Mouse (Mus musculus) heart, adult 18-20 months (tissue): ENCODE results near the gene Top3b. TPM values are rescaled to one million over a fixed set of nuclear protein-coding genes. Genes with fewer than 3 reads are reported as not detected.
"Not testable (repeated sequence)": the region's sequence is repeated elsewhere in the genome, so short reads cannot be mapped to it uniquely, and the experiment has no call there.

ENCODE experiments used
- DNase-seq, 2 experiments: peaks; one replicate each; pipeline ENCODE4 v3.0.0; 2021 to 2022; ENCODE audit warnings: mixed read lengths in 1 of 2
- total RNA-seq, 2 experiments: library from RNA; stranded (reverse); gene quantifications; 2 replicates each; pipeline ENCODE4 v1.2.3; 2021

The Top3b gene
- total RNA-seq, 2 experiments from 2014 or later: 23.1 to 28.6 TPM

- peak in 1 of 2 experiments; percentile 29 for DNase-seq
These were observed 26.6 kb downstream of the Top3b start for GRCm38 (mm10) chr16:16897056-16897584.

- no peak for DNase-seq
These were observed 31.8 kb downstream of the Top3b start for GRCm38 (mm10) chr16:16902329-16902728.

- DNase-seq: no peak
These were observed 32.7 kb downstream of the Top3b start for GRCm38 (mm10) chr16:16903188-16903587.

- DNase-seq: peak; percentile 85 to 95
These were observed 37.3 kb downstream of the Top3b start for GRCm38 (mm10) chr16:16907799-16908198.

GRCm38 (mm10) chr16:16911641-16912597 lies 41.4 kb downstream of the Top3b start:
- DNase-seq: peak; percentile 84 to 86

GRCm38 (mm10) chr16:16913440-16913839 lies 42.9 kb downstream of the Top3b start:
- no peak for DNase-seq

- no peak for DNase-seq
These were observed 48.0 kb downstream of the Top3b start for GRCm38 (mm10) chr16:16918441-16919117.

- DNase-seq: peak; percentile 53 to 65
These were observed 50.5 kb downstream of the Top3b start for GRCm38 (mm10) chr16:16921021-16921435.

GRCm38 (mm10) chr16:16924481-16924880 lies 53.9 kb downstream of the Top3b start:
- DNase-seq: no peak

- DNase-seq: no peak
These were observed 56.0 kb downstream of the Top3b start for GRCm38 (mm10) chr16:16926536-16926935.

- not testable (repeated sequence) for DNase-seq
These were observed 58.4 kb downstream of the Top3b start for GRCm38 (mm10) chr16:16928908-16929307.

GRCm38 (mm10) chr16:16930326-16930725 lies 59.8 kb downstream of the Top3b start:
- DNase-seq: no peak

GRCm38 (mm10) chr16:16930810-16931296 lies 60.3 kb downstream of the Top3b start:
- no peak for DNase-seq

- DNase-seq: no peak
These were observed 69.0 kb downstream of the Top3b start for GRCm38 (mm10) chr16:16939543-16939942.

GRCm38 (mm10) chr16:16941078-16941477 lies 70.5 kb downstream of the Top3b start:
- DNase-seq: no peak

Other genes with a start within 250 kb of the Top3b start
- not detected for gene Olfr19, start 194.3 kb upstream of the Top3b start, total RNA-seq
- under 1 TPM in 1 of 2 experiments, not detected in 1; 0.54 TPM for gene Spag6l, start 41.3 kb upstream of the Top3b start, total RNA-seq
- not detected for gene Igll1, start 6.8 kb upstream of the Top3b start, total RNA-seq
- gene Vpreb1, start 107 bp downstream of the Top3b start, total RNA-seq: under 1 TPM in 1 of 2 experiments, not detected in 1; 0.39 TPM
- gene Ppm1f, start 25.7 kb downstream of the Top3b start, total RNA-seq: 10 to 100 TPM; 26.3 to 28.6 TPM
- 100 to 1,000 TPM in 1 of 2 experiments, 10 to 100 TPM in 1; 94.8 to 112 TPM for gene Mapk1, start 112.6 kb downstream of the Top3b start, total RNA-seq
- gene Ypel1, start 199.0 kb downstream of the Top3b start, total RNA-seq: 1 to 10 TPM; 1.0 to 1.6 TPM
- 10 to 100 TPM; 32.4 to 39.4 TPM for gene Ppil2, start 240.5 kb downstream of the Top3b start, total RNA-seq